Mouse (Mus musculus): ENCODE data around the gene Ssx2ip.

- TF ChIP-seq CTCF (IDR thresholded peaks at IDR 0.05) (no peak), EP300 (IDR thresholded peaks at IDR 0.05) (no peak)
Measured at GRCm38 (mm10) chr3:146448372-146448771, 43.9 kb downstream of the Ssx2ip start.
